Mouse (Mus musculus) liver, postnatal 0 days (tissue): ENCODE measurements around the gene Ewsr1. TPM values are rescaled to one million over a fixed set of nuclear protein-coding genes. Genes with fewer than 3 reads are reported as not detected.

Experiments used
- ATAC-seq: fragments of 200-750 bp; cut with Nextera tagmentation; 2 replicates; pipeline ENCODE4 v1.8.0; 2017; ENCODE audit warnings: mild to moderate bottlenecking, moderate library complexity
- DNase-seq: peaks from one replicate; pipeline ENCODE4 v3.0.0-alpha.2; 2016
- H3K27ac ChIP-seq: fragments of 300-500 bp; sonication (generic); 2 replicates; pipeline ENCODE4 v1.5.1; 2014; ENCODE audit warnings: antibody characterized with exemption, moderate library complexity, mild to moderate bottlenecking, low read depth
- H3K27me3 ChIP-seq: fragments of 300-500 bp; sonication (generic); 2 replicates; pipeline ENCODE4 v1.6.1; 2014; ENCODE audit warnings: low read length, control low read depth, mixed read lengths; ENCODE audit not compliant: insufficient read depth
- H3K36me3 ChIP-seq: fragments of 300-500 bp; sonication (generic); replicated peaks from 2 replicates; pipeline ENCODE4 v1.6.1; 2014; ENCODE audit warnings: mild to moderate bottlenecking, control low read depth, low read length, moderate library complexity, mixed read lengths; ENCODE audit not compliant: insufficient read depth
- H3K4me1 ChIP-seq: fragments of 300-500 bp; sonication (generic); 2 replicates; pipeline ENCODE4 v1.6.1; 2014; ENCODE audit warnings: antibody characterized with exemption, mild to moderate bottlenecking, control low read depth; ENCODE audit not compliant: insufficient read depth
- H3K4me2 ChIP-seq: fragments of 300-500 bp; sonication (generic); 2 replicates; pipeline ENCODE4 v1.6.1; 2014; ENCODE audit warnings: low read depth, mild to moderate bottlenecking, low read length, moderate library complexity, mixed read lengths
- H3K4me3 ChIP-seq: fragments of 300-500 bp; sonication (generic); 2 replicates; pipeline ENCODE4 v1.5.1; 2014; ENCODE audit warnings: low read depth, low read length
- H3K9ac ChIP-seq: fragments of 300-500 bp; sonication (generic); replicated peaks from 2 replicates; pipeline ENCODE4 v1.6.1; 2014; ENCODE audit warnings: mild to moderate bottlenecking, moderate library complexity
- H3K9me3 ChIP-seq: fragments of 300-500 bp; sonication (generic); 2 replicates; pipeline ENCODE4 v1.6.1; 2016; ENCODE audit warnings: mild to moderate bottlenecking, control low read depth, low read length, mixed read lengths
- CTCF ChIP-seq: sonication (generic); IDR thresholded peaks from 2 replicates; pipeline ENCODE4 v1.5.1; 2016; ENCODE audit warnings: antibody characterized with exemption, low read depth
- EP300 ChIP-seq: IDR thresholded peaks from 2 replicates; pipeline ENCODE4 v1.6.1; 2016; ENCODE audit warnings: antibody characterized with exemption, low read depth, mild to moderate bottlenecking
- WGBS: fragments of 180-500 bp; shearing (Covaris S2); extraction: QIAGEN DNeasy Blood & Tissue Kit; methylation state at CpG from one replicate; pipeline ENCODE4 v1.1.7; 2014; ENCODE audit not compliant: insufficient replicate concordance; 5-methylcytosine and 5-hydroxymethylcytosine counted together
- polyA plus RNA-seq: library from polyadenylated mRNA; unstranded; fragments of >200 nt; fragmentation: Nextera tagmentation; extraction: Ambion mirVana; gene quantifications from 2 replicates; pipeline ENCODE4 v1.2.1, GENCODE M21; 2015

The Ewsr1 gene
- polyA plus RNA-seq, 1 experiment from 2014 or later = 157 TPM

- Histone ChIP-seq H3K4me2 (peak overlapping the region; percentile 91; the same call in 1 of the 2 replicates), H3K9me3 (no peaks in the 10 kb centered on the region), H3K9ac (no peak overlapping the region), H3K4me3 (peak overlapping the region; percentile 92; the same call in 1 of the 2 replicates), H3K4me1 (peaks cover 16% of the 10 kb centered on the region), H3K36me3 (0 out of 2 replicates have a peak, but pooled peaks cover 14% of the 10 kb centered on the region), H3K27ac (no peak overlapping the region), H3K27me3 (no peaks in the 10 kb centered on the region)
- ATAC-seq = no peak
- 68% methylated on average over 5 of the region's 5 CpGs for WGBS
- no peak for DNase-seq
- TF ChIP-seq EP300 (no peak), CTCF (no peak)
Measured at GRCm38 (mm10) chr11:5100801-5101200, 1.7 kb upstream of the Ewsr1 start.

- Histone ChIP-seq H3K27me3 (no peaks in the 10 kb centered on the region), H3K27ac (peak overlapping the region; percentile 97), H3K36me3 (0 out of 2 replicates have a peak, but pooled peaks cover 12% of the 10 kb centered on the region), H3K9ac (peak overlapping the region; percentile 95), H3K4me1 (peaks cover 19% of the 10 kb centered on the region), H3K9me3 (no peaks in the 10 kb centered on the region), H3K4me2 (peak overlapping the region; percentile 91), H3K4me3 (peak overlapping the region; percentile 92)
- no peak for TF ChIP-seq CTCF
- no peak for TF ChIP-seq EP300
- ATAC-seq = no peak
- DNase-seq = no peak
- WGBS = 4% methylated on average over 7 of the region's 7 CpGs
Measured at GRCm38 (mm10) chr11:5100283-5100682, 1.2 kb upstream of the Ewsr1 start.

GRCm38 (mm10) chr11:5099576-5100183 is 614 bp upstream of the Ewsr1 start:
- TF ChIP-seq EP300 = no peak
- no peak for TF ChIP-seq CTCF
- H3K27me3 ChIP-seq = no peaks in the 10 kb centered on the region
- 0% methylated on average over 30 of the region's 31 CpGs for WGBS
- H3K9ac ChIP-seq = peak overlapping the region; percentile 95
- 0 out of 2 replicates have a peak, but pooled peaks cover 9% of the 10 kb centered on the region for H3K36me3 ChIP-seq
- DNase-seq (peak; percentile 89), ATAC-seq (peak; percentile 57)
- H3K4me2 ChIP-seq = peak overlapping the region; percentile 91
- H3K9me3 ChIP-seq = no peaks in the 10 kb centered on the region
- peak overlapping the region; percentile 92 for H3K4me3 ChIP-seq
- peak overlapping the region; percentile 97 for H3K27ac ChIP-seq
- peaks cover 20% of the 10 kb centered on the region for H3K4me1 ChIP-seq

- DNase-seq (peak; percentile 56), ATAC-seq (0 out of 2 replicates have a peak, but pooled peaks have one; percentile 3)
- H3K4me1 ChIP-seq = peaks cover 23% of the 10 kb centered on the region
- TF ChIP-seq CTCF (no peak), EP300 (no peak)
- peaks cover 8% of the 10 kb centered on the region; the same call in 1 of the 2 replicates for H3K36me3 ChIP-seq
- no peaks in the 10 kb centered on the region for H3K27me3 ChIP-seq
- WGBS = under 1% methylated on average over 44 of the region's 44 CpGs
- peak overlapping the region; percentile 92 for H3K4me3 ChIP-seq
- peak overlapping the region; percentile 95 for H3K9ac ChIP-seq
- H3K27ac ChIP-seq = peak overlapping the region; percentile 97
- H3K4me2 ChIP-seq = peak overlapping the region; percentile 75
- no peaks in the 10 kb centered on the region for H3K9me3 ChIP-seq
Measured at GRCm38 (mm10) chr11:5098035-5098735, 881 bp downstream of the Ewsr1 start.

GRCm38 (mm10) chr11:5096480-5097020 is 2.5 kb downstream of the Ewsr1 start:
- no peak for TF ChIP-seq EP300
- TF ChIP-seq CTCF = no peak
- no peak for ATAC-seq
- peak overlapping the region; percentile 95 for H3K9ac ChIP-seq
- DNase-seq = no peak
- H3K4me3 ChIP-seq = peak overlapping the region; percentile 92
- WGBS = 36% methylated on average over 8 of the region's 8 CpGs
- no peaks in the 10 kb centered on the region for H3K9me3 ChIP-seq
- H3K27ac ChIP-seq = 0 out of 2 replicates have a peak overlapping the region, but pooled peaks have one; percentile 18
- H3K27me3 ChIP-seq = no peaks in the 10 kb centered on the region
- H3K36me3 ChIP-seq = peaks cover 22% of the 10 kb centered on the region
- H3K4me1 ChIP-seq = peaks cover 23% of the 10 kb centered on the region
- H3K4me2 ChIP-seq = peak overlapping the region; percentile 75

- TF ChIP-seq CTCF (no peak), EP300 (no peak)
- no peak overlapping the region for H3K9ac ChIP-seq
- peaks cover 29% of the 10 kb centered on the region for H3K36me3 ChIP-seq
- no peaks in the 10 kb centered on the region for H3K9me3 ChIP-seq
- no peak for ATAC-seq
- no peaks in the 10 kb centered on the region for H3K27me3 ChIP-seq
- peak overlapping the region; percentile 75 for H3K4me2 ChIP-seq
- no peak for DNase-seq
- WGBS = 63% methylated on average over 5 of the region's 5 CpGs
- H3K4me1 ChIP-seq = peaks cover 23% of the 10 kb centered on the region
- H3K4me3 ChIP-seq = no peak overlapping the region
- 0 out of 2 replicates have a peak overlapping the region, but pooled peaks have one; percentile 18 for H3K27ac ChIP-seq
Measured at GRCm38 (mm10) chr11:5095877-5096276, 3.2 kb downstream of the Ewsr1 start.
